Mouse (Mus musculus): ENCODE measurements at regions not wholly inside any gene's neighbourhood (a gene's known extent, or its start where the extent isn't known, plus 50 kb on each side); places are given as distances from the start of the nearest gene placed in this dataset.

- ATAC-seq (ENCODE audit: low read depth) (no peak), DNase-seq (ENCODE audit: low spot score) (no peak)
- H3K9ac ChIP-seq (ENCODE audit: low read depth, low read length) = no peak overlapping the region
- WGBS = 73% methylated on average over 2 of the region's 2 CpGs
- no peak overlapping the region for H3K4me2 ChIP-seq (ENCODE audit: low read depth, low read length)
- H3K9me3 ChIP-seq (ENCODE audit: control insufficient read depth, low read length) = no peaks in the 10 kb centered on the region
- no peaks in the 10 kb centered on the region for H3K36me3 ChIP-seq (ENCODE audit: control insufficient read depth, insufficient read depth, low read length)
- no peaks in the 10 kb centered on the region for H3K27me3 ChIP-seq (replicated peaks; ENCODE audit: control insufficient read depth, insufficient read depth, low read length)
- H3K4me1 ChIP-seq (ENCODE audit: control insufficient read depth, insufficient read depth, low read length) = no peaks in the 10 kb centered on the region
- no peak overlapping the region for H3K27ac ChIP-seq (replicated peaks; ENCODE audit: low read depth, low read length)
- no peak overlapping the region for H3K4me3 ChIP-seq (ENCODE audit: low read depth, low read length)
Observed at GRCm38 (mm10) chr1:107677404-107677803, 87.6 kb downstream of the Serpinb8 start.

- 33% methylated on average over 2 of the region's 2 CpGs for WGBS
- no peaks in the 10 kb centered on the region for H3K4me1 ChIP-seq (ENCODE audit: control insufficient read depth, insufficient read depth, low read length)
- DNase-seq (ENCODE audit: low spot score) (no peak), ATAC-seq (ENCODE audit: low read depth) (no peak)
- no peaks in the 10 kb centered on the region for H3K9me3 ChIP-seq (ENCODE audit: control insufficient read depth, low read length)
- no peaks in the 10 kb centered on the region for H3K36me3 ChIP-seq (ENCODE audit: control insufficient read depth, insufficient read depth, low read length)
- H3K27ac ChIP-seq (replicated peaks; ENCODE audit: low read depth, low read length) = no peak overlapping the region
- no peak overlapping the region for H3K9ac ChIP-seq (ENCODE audit: low read depth, low read length)
- no peaks in the 10 kb centered on the region for H3K27me3 ChIP-seq (replicated peaks; ENCODE audit: control insufficient read depth, insufficient read depth, low read length)
- no peak overlapping the region for H3K4me3 ChIP-seq (ENCODE audit: low read depth, low read length)
- no peak overlapping the region for H3K4me2 ChIP-seq (ENCODE audit: low read depth, low read length)
Observed at GRCm38 (mm10) chr1:107696858-107697257, 107.1 kb downstream of the Serpinb8 start.

- Histone ChIP-seq H3K4me3 (ENCODE audit: low read depth, low read length) (no peak overlapping the region), H3K9me3 (ENCODE audit: control insufficient read depth, low read length) (no peaks in the 10 kb centered on the region), H3K27me3 (replicated peaks; ENCODE audit: control insufficient read depth, insufficient read depth, low read length) (no peaks in the 10 kb centered on the region), H3K9ac (ENCODE audit: low read depth, low read length) (no peak overlapping the region), H3K4me1 (ENCODE audit: control insufficient read depth, insufficient read depth, low read length) (no peaks in the 10 kb centered on the region), H3K4me2 (ENCODE audit: low read depth, low read length) (no peak overlapping the region), H3K27ac (replicated peaks; ENCODE audit: low read depth, low read length) (no peak overlapping the region), H3K36me3 (ENCODE audit: control insufficient read depth, insufficient read depth, low read length) (no peaks in the 10 kb centered on the region)
- ATAC-seq (ENCODE audit: low read depth) (no peak), DNase-seq (ENCODE audit: low spot score) (no peak)
Observed at GRCm38 (mm10) chr1:107706108-107706548, 116.3 kb downstream of the Serpinb8 start.

GRCm38 (mm10) chr1:107708601-107709000 lies 118.8 kb downstream of the Serpinb8 start:
- H3K4me1 ChIP-seq (ENCODE audit: control insufficient read depth, insufficient read depth, low read length) = no peaks in the 10 kb centered on the region
- H3K4me3 ChIP-seq (ENCODE audit: low read depth, low read length) = no peak overlapping the region
- WGBS = 91% methylated on average over 5 of the region's 5 CpGs
- H3K9me3 ChIP-seq (ENCODE audit: control insufficient read depth, low read length) = no peaks in the 10 kb centered on the region
- H3K4me2 ChIP-seq (ENCODE audit: low read depth, low read length) = no peak overlapping the region
- no peak overlapping the region for H3K27ac ChIP-seq (replicated peaks; ENCODE audit: low read depth, low read length)
- no peaks in the 10 kb centered on the region for H3K27me3 ChIP-seq (replicated peaks; ENCODE audit: control insufficient read depth, insufficient read depth, low read length)
- H3K36me3 ChIP-seq (ENCODE audit: control insufficient read depth, insufficient read depth, low read length) = no peaks in the 10 kb centered on the region
- DNase-seq (ENCODE audit: low spot score) (no peak), ATAC-seq (ENCODE audit: low read depth) (no peak)
- no peak overlapping the region for H3K9ac ChIP-seq (ENCODE audit: low read depth, low read length)

GRCm38 (mm10) chr1:107714869-107715268 lies 125.1 kb downstream of the Serpinb8 start:
- Histone ChIP-seq H3K4me2 (ENCODE audit: low read depth, low read length) (no peak overlapping the region), H3K27ac (replicated peaks; ENCODE audit: low read depth, low read length) (no peak overlapping the region), H3K36me3 (ENCODE audit: control insufficient read depth, insufficient read depth, low read length) (no peaks in the 10 kb centered on the region), H3K27me3 (replicated peaks; ENCODE audit: control insufficient read depth, insufficient read depth, low read length) (no peaks in the 10 kb centered on the region), H3K9ac (ENCODE audit: low read depth, low read length) (no peak overlapping the region), H3K9me3 (ENCODE audit: control insufficient read depth, low read length) (no peaks in the 10 kb centered on the region), H3K4me3 (ENCODE audit: low read depth, low read length) (no peak overlapping the region), H3K4me1 (ENCODE audit: control insufficient read depth, insufficient read depth, low read length) (no peaks in the 10 kb centered on the region)
- 60% methylated on average over 1 of the region's 1 CpGs for WGBS
- ATAC-seq (ENCODE audit: low read depth) (no peak), DNase-seq (ENCODE audit: low spot score) (no peak)

- Histone ChIP-seq H3K4me2 (ENCODE audit: low read depth, low read length) (no peak overlapping the region), H3K9ac (ENCODE audit: low read depth, low read length) (no peak overlapping the region), H3K27ac (replicated peaks; ENCODE audit: low read depth, low read length) (no peak overlapping the region), H3K36me3 (ENCODE audit: control insufficient read depth, insufficient read depth, low read length) (no peaks in the 10 kb centered on the region), H3K9me3 (ENCODE audit: control insufficient read depth, low read length) (no peaks in the 10 kb centered on the region), H3K4me1 (ENCODE audit: control insufficient read depth, insufficient read depth, low read length) (no peaks in the 10 kb centered on the region), H3K27me3 (replicated peaks; ENCODE audit: control insufficient read depth, insufficient read depth, low read length) (no peaks in the 10 kb centered on the region), H3K4me3 (ENCODE audit: low read depth, low read length) (no peak overlapping the region)
- DNase-seq (ENCODE audit: low spot score) = no peak
- no peak for ATAC-seq (ENCODE audit: low read depth)
- WGBS = 52% methylated on average over 5 of the region's 5 CpGs
Observed at GRCm38 (mm10) chr1:107719304-107719703, 129.5 kb downstream of the Serpinb8 start.

GRCm38 (mm10) chr1:107728113-107728839 lies 138.5 kb downstream of the Serpinb8 start:
- H3K4me3 ChIP-seq (ENCODE audit: low read depth, low read length) = no peak overlapping the region
- H3K4me2 ChIP-seq (ENCODE audit: low read depth, low read length) = no peak overlapping the region
- WGBS = 75% methylated on average over 11 of the region's 11 CpGs
- H3K4me1 ChIP-seq (ENCODE audit: control insufficient read depth, insufficient read depth, low read length) = no peaks in the 10 kb centered on the region
- no peak overlapping the region for H3K27ac ChIP-seq (replicated peaks; ENCODE audit: low read depth, low read length)
- DNase-seq (ENCODE audit: low spot score) = no peak
- H3K9ac ChIP-seq (ENCODE audit: low read depth, low read length) = no peak overlapping the region
- no peaks in the 10 kb centered on the region for H3K27me3 ChIP-seq (replicated peaks; ENCODE audit: control insufficient read depth, insufficient read depth, low read length)
- no peaks in the 10 kb centered on the region for H3K9me3 ChIP-seq (ENCODE audit: control insufficient read depth, low read length)
- no peaks in the 10 kb centered on the region for H3K36me3 ChIP-seq (ENCODE audit: control insufficient read depth, insufficient read depth, low read length)
- ATAC-seq (ENCODE audit: low read depth) = no peak

- no peak overlapping the region for H3K4me3 ChIP-seq (ENCODE audit: low read depth, low read length)
- H3K4me1 ChIP-seq (ENCODE audit: control insufficient read depth, insufficient read depth, low read length) = no peaks in the 10 kb centered on the region
- H3K27ac ChIP-seq (replicated peaks; ENCODE audit: low read depth, low read length) = no peak overlapping the region
- H3K9ac ChIP-seq (ENCODE audit: low read depth, low read length) = no peak overlapping the region
- no peaks in the 10 kb centered on the region for H3K27me3 ChIP-seq (replicated peaks; ENCODE audit: control insufficient read depth, insufficient read depth, low read length)
- H3K4me2 ChIP-seq (ENCODE audit: low read depth, low read length) = no peak overlapping the region
- WGBS = 78% methylated on average over 1 of the region's 1 CpGs
- no peaks in the 10 kb centered on the region for H3K36me3 ChIP-seq (ENCODE audit: control insufficient read depth, insufficient read depth, low read length)
- DNase-seq (ENCODE audit: low spot score) = no peak
- no peaks in the 10 kb centered on the region for H3K9me3 ChIP-seq (ENCODE audit: control insufficient read depth, low read length)
- ATAC-seq (ENCODE audit: low read depth) = no peak
Observed at GRCm38 (mm10) chr1:107765307-107765706, 175.5 kb downstream of the Serpinb8 start.

- no peaks in the 10 kb centered on the region for H3K4me1 ChIP-seq (ENCODE audit: control insufficient read depth, insufficient read depth, low read length)
- ATAC-seq (ENCODE audit: low read depth) (no peak), DNase-seq (ENCODE audit: low spot score) (no peak)
- no peaks in the 10 kb centered on the region for H3K9me3 ChIP-seq (ENCODE audit: control insufficient read depth, low read length)
- H3K4me3 ChIP-seq (ENCODE audit: low read depth, low read length) = no peak overlapping the region
- WGBS = 59% methylated on average over 4 of the region's 4 CpGs
- no peak overlapping the region for H3K4me2 ChIP-seq (ENCODE audit: low read depth, low read length)
- no peaks in the 10 kb centered on the region for H3K27me3 ChIP-seq (replicated peaks; ENCODE audit: control insufficient read depth, insufficient read depth, low read length)
- H3K36me3 ChIP-seq (ENCODE audit: control insufficient read depth, insufficient read depth, low read length) = no peaks in the 10 kb centered on the region
- H3K27ac ChIP-seq (replicated peaks; ENCODE audit: low read depth, low read length) = no peak overlapping the region
- no peak overlapping the region for H3K9ac ChIP-seq (ENCODE audit: low read depth, low read length)
Observed at GRCm38 (mm10) chr1:107767198-107767947, 177.6 kb downstream of the Serpinb8 start.
